In the genomic region with DNA sequence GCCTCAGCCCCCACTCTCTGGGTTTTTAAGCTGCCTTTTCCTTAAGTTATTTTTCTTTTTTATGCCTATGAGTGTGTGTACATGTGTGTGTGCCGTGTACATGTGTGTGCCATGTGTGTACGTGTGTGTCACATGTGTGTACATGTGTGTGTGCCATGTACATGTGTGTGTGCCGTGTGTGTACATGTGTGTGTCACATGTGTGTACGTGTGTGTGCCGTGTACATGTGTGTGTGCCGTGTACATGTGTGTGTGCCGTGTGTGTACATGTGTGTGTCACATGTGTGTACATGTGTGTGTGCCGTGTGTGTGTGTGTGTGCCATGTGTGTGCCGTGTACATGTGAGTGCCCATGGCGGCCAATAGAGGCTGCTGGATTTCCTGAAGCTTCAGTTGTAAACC, we compare ENCODE assay signal across 24 mouse cellular contexts. TPM values are rescaled to one million over a fixed set of nuclear protein-coding genes. Genes with fewer than 3 reads are reported as not detected.
DNase-seq lines count a peak whose midpoint lies in the region; ATAC-seq and TF ChIP-seq lines count a peak whose summit lies in the region.
"Had no signal": no experiment of that assay in that cellular context is flagged by ENCODE, and none has a peak within 500 bp of the region (broad histone marks: within the 10 kb centered on the region; RNA-seq: fewer than 3 reads in every experiment).

No protein-coding gene starts in this region.

- no peaks in the 10 kb centered on the region for H3K4me1 ChIP-seq in forebrain, embryonic 15.5 days
- no peaks in the 10 kb centered on the region for H3K4me1 ChIP-seq in forebrain, embryonic 13.5 days
- peaks cover 50% of the 10 kb centered on the region for H3K4me1 ChIP-seq in megakaryocyte, embryonic 14.5 days
- H3K4me1 ChIP-seq in G1E (ENCODE audit: insufficient read depth, low read depth, low read length): no peaks in the 10 kb centered on the region
- H3K4me1 ChIP-seq: embryonic facial prominence, embryonic 12.5 days had no signal

- H3K27me3 ChIP-seq in forebrain, embryonic 15.5 days: no peaks in the 10 kb centered on the region
- H3K27me3 ChIP-seq in forebrain, embryonic 13.5 days: no peaks in the 10 kb centered on the region
- peaks cover 13% of the 10 kb centered on the region for H3K27me3 ChIP-seq in megakaryocyte, embryonic 14.5 days (replicated peaks)
- H3K27me3 ChIP-seq in G1E (ENCODE audit: insufficient read depth, low read length) (peaks cover 47% of the 10 kb centered on the region), myocyte (ENCODE audit: control insufficient read depth, insufficient read depth, insufficient read length) (no peaks in the 10 kb centered on the region)
- H3K27me3 ChIP-seq: CH12.LX; embryonic facial prominence, embryonic 12.5 days; Patski had no signal

- no peaks in the 10 kb centered on the region for H3K79me2 ChIP-seq in myocyte (ENCODE audit: control insufficient read depth, insufficient read depth)

- H3K9me3 ChIP-seq in forebrain, embryonic 15.5 days: no peaks in the 10 kb centered on the region
- H3K9me3 ChIP-seq in forebrain, embryonic 13.5 days (replicated peaks): no peaks in the 10 kb centered on the region
- H3K9me3 ChIP-seq in megakaryocyte, embryonic 14.5 days: no peaks in the 10 kb centered on the region
- H3K9me3 ChIP-seq in G1E (replicated peaks): peaks cover 3% of the 10 kb centered on the region
- H3K9me3 ChIP-seq: embryonic facial prominence, embryonic 10.5 days; embryonic facial prominence, embryonic 12.5 days had no signal

- 0 out of 2 replicates have a peak, but pooled peaks have one; percentile 28 for ATAC-seq in forebrain, embryonic 15.5 days (replicated peaks)
- no peak for ATAC-seq in forebrain, embryonic 13.5 days
- ATAC-seq in megakaryocyte, adult 5-6 weeks (ENCODE audit: poor library complexity, severe bottlenecking): no peak
- ATAC-seq in G1E (ENCODE audit: extremely low read depth, insufficient number of reproducible peaks, low FRiP score, poor library complexity, severe bottlenecking): no peak
- ATAC-seq: activated CD4-positive, CD25-positive, alpha-beta regulatory T cell, adult 4 months; CD4-positive, CD25-positive, alpha-beta regulatory T cell, adult 4 months; forebrain, embryonic 14.5 days; forebrain, postnatal 0 days; Patski had no signal

- no peak for DNase-seq in G1E (ENCODE audit: low spot score)
- DNase-seq in thymus, postnatal 4 days: no peak
- DNase-seq: adrenal gland, adult 8-10 months; adrenal gland, postnatal 14 days; adrenal gland, postnatal 36 days; B cell, adult 2 months; cerebellum, adult 11-12 months; cerebellum, adult 2 months; cerebellum, adult 9-10 months; cerebellum, postnatal 10 days; cerebellum, postnatal 25 days; forebrain, postnatal 0 days had no signal

- H3K4me2 ChIP-seq in forebrain, embryonic 15.5 days (replicated peaks): no peak overlapping the region
- no peak overlapping the region for H3K4me2 ChIP-seq in forebrain, embryonic 13.5 days
- H3K4me2 ChIP-seq in myocyte (ENCODE audit: low read depth): no peak overlapping the region
- H3K4me2 ChIP-seq: embryonic facial prominence, embryonic 12.5 days had no signal

- WGBS in forebrain, embryonic 15.5 days: 96% methylated on average over 10 of the region's 10 CpGs
- 94% methylated on average over 10 of the region's 10 CpGs for WGBS in forebrain, embryonic 13.5 days

- H3K36me3 ChIP-seq in forebrain, embryonic 15.5 days: peaks cover 3% of the 10 kb centered on the region; the same call in 1 of the 2 replicates
- peaks cover 6% of the 10 kb centered on the region for H3K36me3 ChIP-seq in forebrain, embryonic 13.5 days (ENCODE audit: poor library complexity, severe bottlenecking)
- H3K36me3 ChIP-seq in megakaryocyte, embryonic 14.5 days (replicated peaks; ENCODE audit: low read length): peaks cover 22% of the 10 kb centered on the region
- no peaks in the 10 kb centered on the region for H3K36me3 ChIP-seq in G1E (replicated peaks)
- H3K36me3 ChIP-seq in myocyte (ENCODE audit: control insufficient read depth, insufficient read depth): no peaks in the 10 kb centered on the region

- peak; percentile 52 for TF ChIP-seq POLR2A in myocyte (IDR thresholded peaks at IDR 0.05; ENCODE audit: insufficient read length, low read depth)

- no peak overlapping the region for H3K9ac ChIP-seq in forebrain, embryonic 15.5 days (replicated peaks)
- no peak overlapping the region for H3K9ac ChIP-seq in forebrain, embryonic 13.5 days
- H3K9ac ChIP-seq: embryonic facial prominence, embryonic 12.5 days; forebrain, postnatal 0 days had no signal

- H3ac ChIP-seq in myocyte (ENCODE audit: control insufficient read depth, insufficient read length): peak overlapping the region; percentile 34

- no peak for TF ChIP-seq CTCF in G1E (IDR thresholded peaks at IDR 0.05; ENCODE audit: low read depth, low read length)

- H3K27ac ChIP-seq in forebrain, embryonic 15.5 days (replicated peaks): no peak overlapping the region
- no peak overlapping the region for H3K27ac ChIP-seq in forebrain, embryonic 13.5 days
- H3K27ac ChIP-seq: embryonic facial prominence, embryonic 10.5 days; embryonic facial prominence, embryonic 12.5 days had no signal

- H3K4me3 ChIP-seq in forebrain, embryonic 15.5 days: no peak overlapping the region
- H3K4me3 ChIP-seq in forebrain, embryonic 13.5 days: no peak overlapping the region
- H3K4me3 ChIP-seq in megakaryocyte, embryonic 14.5 days (replicated peaks): peak overlapping the region; percentile 69
- H3K4me3 ChIP-seq in G1E (ENCODE audit: low read depth, low read length): peak overlapping the region; percentile 44; the same call in 1 of the 2 replicates
- H3K4me3 ChIP-seq in myocyte: no peak overlapping the region
- H3K4me3 ChIP-seq: embryonic facial prominence, embryonic 10.5 days; embryonic facial prominence, embryonic 12.5 days had no signal

TF ChIP-seq in myocyte, 11 proteins besides CTCF, POLR2A, EP300 and RAD21:
- peak; percentile 31 for TF ChIP-seq SRF (IDR thresholded peaks at IDR 0.05; ENCODE audit: control insufficient read depth, insufficient read length, low read depth)
- peak; percentile 4 for TF ChIP-seq REST (IDR thresholded peaks at IDR 0.05; ENCODE audit: insufficient read depth, insufficient read length)
- TF ChIP-seq E2F4 (IDR thresholded peaks at IDR 0.05; ENCODE audit: insufficient read depth): no peak
- peak; percentile 14; the same call in 1 of the 2 replicates for TF ChIP-seq CEBPB (IDR thresholded peaks at IDR 0.05; ENCODE audit: insufficient read depth, poor library complexity, severe bottlenecking)
- no peak for TF ChIP-seq MYOD1 (IDR thresholded peaks at IDR 0.05; ENCODE audit: control insufficient read depth in 1 of 3, insufficient read length in 2 of 3, low read depth in 2 of 3)
- peak; percentile 87 for TF ChIP-seq POLR2AphosphoS2 (IDR thresholded peaks at IDR 0.05; ENCODE audit: insufficient read length, low read depth)
- no peak for TF ChIP-seq TCF3 (IDR thresholded peaks at IDR 0.05; ENCODE audit: insufficient read length, low read depth)
- peak in 1 of 3 experiments; percentile 25 for TF ChIP-seq MYOG (IDR thresholded peaks at IDR 0.05; ENCODE audit: control insufficient read depth in 1 of 3, insufficient read depth in 1 of 3, insufficient read length in 2 of 3, low read depth in 2 of 3)
TF ChIP-seq in myocyte: peak in this region for 5.

RNA-seq across cellular contexts. Expression of a gene that starts 23.9 kb away (rescaled TPM):
- polyA plus RNA-seq in forebrain, embryonic 15.5 days (2015; fragmentation: Nextera tagmentation; extraction: Ambion mirVana): 22.5 and 32.2 TPM in 2 replicates
- polyA plus RNA-seq in forebrain, embryonic 13.5 days (2015; fragmentation: Nextera tagmentation; extraction: Ambion mirVana): 11.1 and 11.5 TPM in 2 replicates
- polyA plus RNA-seq in megakaryocyte, embryonic 14.5 days (2012; ENCODE audit: insufficient read depth, low replicate concordance): 149 and 562 TPM in 2 replicates
- 0.80 and 0.85 TPM in 2 replicates for total RNA-seq in megakaryocyte, adult 5-6 weeks (2015)
- total RNA-seq in megakaryocyte, adult 5-6 weeks (2017): 0.04 and 0.41 TPM in 2 replicates
- total RNA-seq in G1E (2014; fragmentation: Nextera tagmentation): not detected in 2 replicates
- 0.17 and 0.33 TPM in 2 replicates for total RNA-seq in G1E (2017)
- 0.15 and 0.37 TPM in 2 replicates for polyA plus RNA-seq in G1E (2012)
- 108 TPM for polyA plus RNA-seq in myocyte (2012; fragmentation: generic; extraction: Trizol)
- polyA plus RNA-seq: CD4-positive, CD25-positive, alpha-beta regulatory T cell, adult 4 months had no signal

Comparison
In these comparisons a context has a peak if more than half of its experiments do, and no peak if none do; other contexts are left out.
1. H3K4me3 ChIP-seq: peak in megakaryocyte, embryonic 14.5 days (single experiment) and G1E (single experiment); none in forebrain, embryonic 15.5 days (single experiment), forebrain, embryonic 13.5 days (single experiment) and myocyte (single experiment).